Mouse (Mus musculus): ENCODE results near the gene Atp5g1. TPM values are rescaled to one million over a fixed set of nuclear protein-coding genes. Genes with fewer than 3 reads are reported as not detected.
"Not testable (repeated sequence)": the region's sequence is repeated elsewhere in the genome, so short reads cannot be mapped to it uniquely, and the experiment has no call there.

Atp5g1 gene
- polyA plus RNA-seq (2012; ENCODE audit: insufficient read depth, insufficient read length, low replicate concordance, missing spikeins) = not detected in 2 replicates

- WGBS = under 1% methylated on average over 37 of the region's 37 CpGs
- TF ChIP-seq CTCF (IDR thresholded peaks at IDR 0.05; ENCODE audit: insufficient read depth, low read depth, low read length) (no peak), POLR2A (IDR thresholded peaks at IDR 0.05; ENCODE audit: insufficient read depth, low read depth, low read length) (peak; percentile 76)
- peak within 1 kb of the TSS; percentile 55 for H3K27ac ChIP-seq (ENCODE audit: insufficient read depth, low read depth, low read length)
- peaks cover 12% of the 10 kb centered on the region for H3K4me1 ChIP-seq (ENCODE audit: control insufficient read depth, insufficient read depth, low read length)
- peak within 1 kb of the TSS; percentile 67 for H3K4me3 ChIP-seq (ENCODE audit: insufficient read depth, low read depth, low read length)
Observed at GRCm38 (mm10) chr11:96075509-96076220, at the start of gene Atp5g1. Atp5g1 (minus strand) TSS chr11:96075670.

- TF ChIP-seq POLR2A (IDR thresholded peaks at IDR 0.05; ENCODE audit: insufficient read depth, low read depth, low read length) (no peak), CTCF (IDR thresholded peaks at IDR 0.05; ENCODE audit: insufficient read depth, low read depth, low read length) (no peak)
- no peak overlapping the region for H3K27ac ChIP-seq (ENCODE audit: insufficient read depth, low read depth, low read length)
- WGBS = 3% methylated on average over 45 of the region's 45 CpGs
- H3K4me3 ChIP-seq (ENCODE audit: insufficient read depth, low read depth, low read length) = no peak overlapping the region
- peaks cover 6% of the 10 kb centered on the region for H3K4me1 ChIP-seq (ENCODE audit: control insufficient read depth, insufficient read depth, low read length)
Observed at GRCm38 (mm10) chr11:96124052-96124914, 48.8 kb upstream of the Atp5g1 start.

- not testable (repeated sequence) for H3K27ac ChIP-seq (ENCODE audit: insufficient read depth, low read depth, low read length); H3K4me3 ChIP-seq (ENCODE audit: insufficient read depth, low read depth, low read length); H3K4me1 ChIP-seq (ENCODE audit: control insufficient read depth, insufficient read depth, low read length)
- 78% methylated on average over 4 of the region's 4 CpGs for WGBS
Observed at GRCm38 (mm10) chr11:96122806-96123205, 47.3 kb upstream of the Atp5g1 start.

GRCm38 (mm10) chr11:96119401-96119800 is 43.9 kb upstream of the Atp5g1 start:
- TF ChIP-seq POLR2A (IDR thresholded peaks at IDR 0.05; ENCODE audit: insufficient read depth, low read depth, low read length) (no peak), CTCF (IDR thresholded peaks at IDR 0.05; ENCODE audit: insufficient read depth, low read depth, low read length) (no peak)
- H3K4me3 ChIP-seq (ENCODE audit: insufficient read depth, low read depth, low read length) = no peak overlapping the region
- H3K4me1 ChIP-seq (ENCODE audit: control insufficient read depth, insufficient read depth, low read length) = peaks cover 3% of the 10 kb centered on the region
- no peak overlapping the region for H3K27ac ChIP-seq (ENCODE audit: insufficient read depth, low read depth, low read length)
- 62% methylated on average over 3 of the region's 3 CpGs for WGBS

- 84% methylated on average over 3 of the region's 3 CpGs for WGBS
- not testable (repeated sequence) for H3K27ac ChIP-seq (ENCODE audit: insufficient read depth, low read depth, low read length); H3K4me3 ChIP-seq (ENCODE audit: insufficient read depth, low read depth, low read length); H3K4me1 ChIP-seq (ENCODE audit: control insufficient read depth, insufficient read depth, low read length)
Observed at GRCm38 (mm10) chr11:96116925-96117324, 41.5 kb upstream of the Atp5g1 start.

GRCm38 (mm10) chr11:96116116-96116515 is 40.6 kb upstream of the Atp5g1 start:
- H3K27ac ChIP-seq (ENCODE audit: insufficient read depth, low read depth, low read length) = no peak overlapping the region
- no peak for TF ChIP-seq CTCF (IDR thresholded peaks at IDR 0.05; ENCODE audit: insufficient read depth, low read depth, low read length)
- no peak for TF ChIP-seq POLR2A (IDR thresholded peaks at IDR 0.05; ENCODE audit: insufficient read depth, low read depth, low read length)
- WGBS = 91% methylated on average over 3 of the region's 3 CpGs
- H3K4me3 ChIP-seq (ENCODE audit: insufficient read depth, low read depth, low read length) = no peak overlapping the region
- H3K4me1 ChIP-seq (ENCODE audit: control insufficient read depth, insufficient read depth, low read length) = no peaks in the 10 kb centered on the region

- no peaks in the 10 kb centered on the region for H3K4me1 ChIP-seq (ENCODE audit: control insufficient read depth, insufficient read depth, low read length)
- 92% methylated on average over 6 of the region's 6 CpGs for WGBS
- no peak overlapping the region for H3K27ac ChIP-seq (ENCODE audit: insufficient read depth, low read depth, low read length)
- no peak overlapping the region for H3K4me3 ChIP-seq (ENCODE audit: insufficient read depth, low read depth, low read length)
- TF ChIP-seq CTCF (IDR thresholded peaks at IDR 0.05; ENCODE audit: insufficient read depth, low read depth, low read length) (no peak), POLR2A (IDR thresholded peaks at IDR 0.05; ENCODE audit: insufficient read depth, low read depth, low read length) (no peak)
Observed at GRCm38 (mm10) chr11:96115416-96115815, 39.9 kb upstream of the Atp5g1 start.

- no peaks in the 10 kb centered on the region for H3K4me1 ChIP-seq (ENCODE audit: control insufficient read depth, insufficient read depth, low read length)
- no peak overlapping the region for H3K27ac ChIP-seq (ENCODE audit: insufficient read depth, low read depth, low read length)
- no peak overlapping the region for H3K4me3 ChIP-seq (ENCODE audit: insufficient read depth, low read depth, low read length)
- TF ChIP-seq CTCF (IDR thresholded peaks at IDR 0.05; ENCODE audit: insufficient read depth, low read depth, low read length) = no peak
- TF ChIP-seq POLR2A (IDR thresholded peaks at IDR 0.05; ENCODE audit: insufficient read depth, low read depth, low read length) = no peak
- WGBS = 56% methylated on average over 2 of the region's 2 CpGs
Observed at GRCm38 (mm10) chr11:96114077-96114476, 38.6 kb upstream of the Atp5g1 start.

- H3K4me1 ChIP-seq (ENCODE audit: control insufficient read depth, insufficient read depth, low read length) = no peaks in the 10 kb centered on the region
- WGBS = 46% methylated on average over 14 of the region's 14 CpGs
- no peak for TF ChIP-seq CTCF (IDR thresholded peaks at IDR 0.05; ENCODE audit: insufficient read depth, low read depth, low read length)
- no peak for TF ChIP-seq POLR2A (IDR thresholded peaks at IDR 0.05; ENCODE audit: insufficient read depth, low read depth, low read length)
- H3K27ac ChIP-seq (ENCODE audit: insufficient read depth, low read depth, low read length) = no peak within 1 kb of the TSS
- no peak within 1 kb of the TSS for H3K4me3 ChIP-seq (ENCODE audit: insufficient read depth, low read depth, low read length)
Observed at GRCm38 (mm10) chr11:96111751-96112150, 36.3 kb upstream of the Atp5g1 start, which contains the start of gene Calcoco2. Calcoco2 (minus strand) TSS chr11:96111964.

GRCm38 (mm10) chr11:96110950-96111349 is 35.5 kb upstream of the Atp5g1 start:
- not testable (repeated sequence) for H3K27ac ChIP-seq (ENCODE audit: insufficient read depth, low read depth, low read length); H3K4me3 ChIP-seq (ENCODE audit: insufficient read depth, low read depth, low read length); H3K4me1 ChIP-seq (ENCODE audit: control insufficient read depth, insufficient read depth, low read length)
- 68% methylated on average over 2 of the region's 2 CpGs for WGBS
